Mouse (Mus musculus): ENCODE results near the gene H2-T22.

DNA sequence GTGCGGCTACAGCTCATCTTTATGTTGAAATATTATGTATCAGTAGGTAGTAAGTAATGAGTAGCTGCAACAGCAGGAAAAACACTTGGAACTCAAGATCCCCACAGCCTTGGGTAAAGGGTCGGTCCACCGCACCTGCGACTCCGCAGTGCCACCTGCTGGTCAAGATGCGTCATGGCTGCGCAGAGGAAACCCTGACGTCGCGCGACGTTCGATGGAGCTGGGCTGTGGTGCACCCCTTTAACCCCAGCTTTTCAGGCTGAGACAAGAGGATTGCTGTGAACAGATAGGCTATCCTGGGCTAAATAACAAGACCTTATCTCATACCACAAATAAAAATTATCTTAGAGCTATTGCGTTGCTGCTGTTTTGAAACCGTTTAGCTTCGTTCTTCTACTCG is 48.9 kb downstream of the H2-T22 start:
- TF ChIP-seq POLR2A (IDR thresholded peaks at IDR 0.05; ENCODE audit: low read depth, low read length) (no peak), HCFC1 (IDR thresholded peaks at IDR 0.05; ENCODE audit: low read depth, low read length) (no peak), CTCF (conservative IDR thresholded peaks at IDR 0.05 in 1 of 2, IDR thresholded peaks at IDR 0.05 in 1 of 2; ENCODE audit: low read depth in 2 of 2, low read length in 2 of 2) (peak; percentile 92 to 95), EP300 (IDR thresholded peaks at IDR 0.05; ENCODE audit: low read length) (no peak), MXI1 (IDR thresholded peaks at IDR 0.05; ENCODE audit: low read depth, low read length) (no peak), POLR2AphosphoS2 (IDR thresholded peaks at IDR 0.05; ENCODE audit: low read depth, low read length) (no peak), SMC3 (IDR thresholded peaks at IDR 0.05; ENCODE audit: low read depth, low read length) (peak; percentile 89), UBTF (IDR thresholded peaks at IDR 0.05; ENCODE audit: low read depth, low read length) (no peak), ELF1 (IDR thresholded peaks at IDR 0.05; ENCODE audit: low read depth, low read length) (peak; percentile 25; the same call in 1 of the 2 replicates), MAFK (IDR thresholded peaks at IDR 0.05; ENCODE audit: insufficient replicate concordance, low read length) (no peak), TBP (conservative IDR thresholded peaks at IDR 0.05; ENCODE audit: low read depth, low read length) (no peak)

Data from CH12.LX (cell line).